Mouse (Mus musculus): ENCODE measurements around the gene Ascc1. TPM values are rescaled to one million over a fixed set of nuclear protein-coding genes. Genes with fewer than 3 reads are reported as not detected.
A peak's percentile ranks its signal among the peaks of the same experiment; 100 is the strongest.

The Ascc1 gene
- polyA plus RNA-seq, 1 experiment = 26.2 TPM

- TF ChIP-seq CTCF (IDR thresholded peaks at IDR 0.05; ENCODE audit: borderline replicate concordance, control insufficient read depth, extremely low read depth, insufficient read depth, low read length, poor library complexity) (peak; percentile 63; the same call in 1 of the 2 replicates), POLR2A (IDR thresholded peaks at IDR 0.05; ENCODE audit: control insufficient read depth, extremely low read depth, insufficient read depth, low read length, poor library complexity) (no peak)
- WGBS = 3% methylated on average over 5 of the region's 5 CpGs
- H3K27ac ChIP-seq (ENCODE audit: control insufficient read depth, insufficient read depth, low read length) = no peak overlapping the region
Measured at GRCm38 (mm10) chr10:60148087-60148486, 145.5 kb downstream of the Ascc1 start.

More at GRCm38 (mm10) chr10:60148087-60148486, 145.5 kb downstream of the Ascc1 start:
- H3K27me3 ChIP-seq (ENCODE audit: control insufficient read depth, insufficient read depth, low read length) = no peaks in the 10 kb centered on the region
- no peaks in the 10 kb centered on the region for H3K36me3 ChIP-seq (ENCODE audit: control insufficient read depth, insufficient read depth, low read length)
- peaks cover 11% of the 10 kb centered on the region for H3K4me1 ChIP-seq (replicated peaks; ENCODE audit: control insufficient read depth, insufficient read depth, low read length)
- peak; percentile 83 for DNase-seq
- H3K4me3 ChIP-seq (ENCODE audit: control insufficient read depth, insufficient read depth, low read length) = no peak overlapping the region

Other genes starting within 250 kb of the Ascc1 start
- 44.6 and 50.4 TPM in 2 replicates for gene Dnajb12, start 123.2 kb upstream of the Ascc1 start, polyA plus RNA-seq (2012; rRNA removed)
- gene Ddit4, start 51.0 kb upstream of the Ascc1 start, polyA plus RNA-seq (2012; rRNA removed) = 157 and 190 TPM in 2 replicates
- 108 and 136 TPM in 2 replicates for gene Anapc16, start 330 bp downstream of the Ascc1 start, polyA plus RNA-seq (2012; rRNA removed)
- gene Spock2, start 103.4 kb downstream of the Ascc1 start, polyA plus RNA-seq (2012; rRNA removed) = 17.7 and 19.8 TPM in 2 replicates
- gene Chst3, start 216.5 kb downstream of the Ascc1 start, polyA plus RNA-seq (2012; rRNA removed) = 2.1 and 4.5 TPM in 2 replicates

All from thymus, adult 2 months (tissue).